Mouse (Mus musculus) spleen, adult 2 months (tissue): Measurements from ENCODE around the gene Gm49325.

Experiments
- CTCF ChIP-seq: fragments of 200-500 bp; IDR thresholded peaks from 2 replicates; pipeline ENCODE4 v1.5.1; 2011; ENCODE audit warnings: mild to moderate bottlenecking, inconsistent platforms; ENCODE audit not compliant: insufficient read depth, insufficient read length, insufficient replicate concordance; ENCODE audit errors: extremely low read depth
- POLR2A ChIP-seq: fragments of 200-500 bp; IDR thresholded peaks from 2 replicates; pipeline ENCODE4 v1.6.1; 2011; ENCODE audit warnings: low read depth, low read length, inconsistent platforms

GRCm38 (mm10) chr10:77634016-77634415 lies 28.0 kb downstream of the Gm49325 start:
- no peak for TF ChIP-seq CTCF
- TF ChIP-seq POLR2A, result no peak
